Mouse (Mus musculus): ENCODE measurements around the gene Cnnm1.

The Cnnm1 gene

GRCm38 (mm10) chr19:43511621-43512620 lies 71.7 kb downstream of the Cnnm1 start:
- DNase-seq (ENCODE audit: low read depth, low spot score), result peak; percentile 54

GRCm38 (mm10) chr19:43513874-43514273 lies 73.6 kb downstream of the Cnnm1 start:
- no peak for DNase-seq (ENCODE audit: low read depth, low spot score)

GRCm38 (mm10) chr19:43515668-43516396 lies 75.6 kb downstream of the Cnnm1 start:
- DNase-seq (ENCODE audit: low read depth, low spot score), result no peak

- DNase-seq (ENCODE audit: low read depth, low spot score), result no peak
Observed at GRCm38 (mm10) chr19:43516397-43517035, 76.3 kb downstream of the Cnnm1 start.

- DNase-seq (ENCODE audit: low read depth, low spot score), result no peak
Observed at GRCm38 (mm10) chr19:43517320-43517719, 77.1 kb downstream of the Cnnm1 start.

- no peak for DNase-seq (ENCODE audit: low read depth, low spot score)
Observed at GRCm38 (mm10) chr19:43517808-43518207, 77.6 kb downstream of the Cnnm1 start.

GRCm38 (mm10) chr19:43518261-43518660 lies 78.0 kb downstream of the Cnnm1 start:
- DNase-seq (ENCODE audit: low read depth, low spot score), result no peak

- DNase-seq (ENCODE audit: low read depth, low spot score), result peak; percentile 69
Observed at GRCm38 (mm10) chr19:43519226-43519625, 79.0 kb downstream of the Cnnm1 start.

GRCm38 (mm10) chr19:43520402-43520801 lies 80.2 kb downstream of the Cnnm1 start:
- DNase-seq (ENCODE audit: low read depth, low spot score), result no peak

GRCm38 (mm10) chr19:43521362-43521761 lies 81.1 kb downstream of the Cnnm1 start:
- DNase-seq (ENCODE audit: low read depth, low spot score), result no peak

- DNase-seq (ENCODE audit: low read depth, low spot score), result peak; percentile 64
Observed at GRCm38 (mm10) chr19:43521996-43522395, 81.8 kb downstream of the Cnnm1 start.

- DNase-seq (ENCODE audit: low read depth, low spot score), result peak; percentile 79
Observed at GRCm38 (mm10) chr19:43523551-43523950, 83.3 kb downstream of the Cnnm1 start.

GRCm38 (mm10) chr19:43524187-43525103 lies 84.2 kb downstream of the Cnnm1 start, which contains the start of gene Got1:
TSS of gene Got1 (minus strand) at chr19:43524605.
- peak; percentile 100 for DNase-seq (ENCODE audit: low read depth, low spot score)

GRCm38 (mm10) chr19:43525104-43525482 lies 84.9 kb downstream of the Cnnm1 start:
- peak; percentile 94 for DNase-seq (ENCODE audit: low read depth, low spot score)

- no peak for DNase-seq (ENCODE audit: low read depth, low spot score)
Observed at GRCm38 (mm10) chr19:43525566-43525965, 85.3 kb downstream of the Cnnm1 start.

GRCm38 (mm10) chr19:43526025-43526424 lies 85.8 kb downstream of the Cnnm1 start:
- DNase-seq (ENCODE audit: low read depth, low spot score), result no peak

- DNase-seq (ENCODE audit: low read depth, low spot score), result peak; percentile 56
Observed at GRCm38 (mm10) chr19:43527131-43527530, 86.9 kb downstream of the Cnnm1 start.

- no peak for DNase-seq (ENCODE audit: low read depth, low spot score)
Observed at GRCm38 (mm10) chr19:43528056-43528587, 87.9 kb downstream of the Cnnm1 start.

GRCm38 (mm10) chr19:43530197-43530770 lies 90.0 kb downstream of the Cnnm1 start:
- peak; percentile 95 for DNase-seq (ENCODE audit: low read depth, low spot score)

GRCm38 (mm10) chr19:43530921-43531320 lies 90.7 kb downstream of the Cnnm1 start:
- DNase-seq (ENCODE audit: low read depth, low spot score), result no peak
